Mouse (Mus musculus) CD4-positive, CD25-positive, alpha-beta regulatory T cell, adult 4 months (primary cell): ENCODE results near the gene Tmem30c. TPM values are rescaled to one million over a fixed set of nuclear protein-coding genes. Genes with fewer than 3 reads are reported as not detected.

ENCODE experiments used
- ATAC-seq: one replicate; pipeline ENCODE4 v1.8.0; 2017
- polyA plus RNA-seq, 2 experiments: library from polyadenylated mRNA; unstranded; fragments of 100-300 nt; shearing (Covaris generic); gene quantifications; one replicate each; pipeline ENCODE4 v1.2.1; 2017

Gene Tmem30c
- polyA plus RNA-seq, 2 experiments from 2014 or later = not detected

DNA sequence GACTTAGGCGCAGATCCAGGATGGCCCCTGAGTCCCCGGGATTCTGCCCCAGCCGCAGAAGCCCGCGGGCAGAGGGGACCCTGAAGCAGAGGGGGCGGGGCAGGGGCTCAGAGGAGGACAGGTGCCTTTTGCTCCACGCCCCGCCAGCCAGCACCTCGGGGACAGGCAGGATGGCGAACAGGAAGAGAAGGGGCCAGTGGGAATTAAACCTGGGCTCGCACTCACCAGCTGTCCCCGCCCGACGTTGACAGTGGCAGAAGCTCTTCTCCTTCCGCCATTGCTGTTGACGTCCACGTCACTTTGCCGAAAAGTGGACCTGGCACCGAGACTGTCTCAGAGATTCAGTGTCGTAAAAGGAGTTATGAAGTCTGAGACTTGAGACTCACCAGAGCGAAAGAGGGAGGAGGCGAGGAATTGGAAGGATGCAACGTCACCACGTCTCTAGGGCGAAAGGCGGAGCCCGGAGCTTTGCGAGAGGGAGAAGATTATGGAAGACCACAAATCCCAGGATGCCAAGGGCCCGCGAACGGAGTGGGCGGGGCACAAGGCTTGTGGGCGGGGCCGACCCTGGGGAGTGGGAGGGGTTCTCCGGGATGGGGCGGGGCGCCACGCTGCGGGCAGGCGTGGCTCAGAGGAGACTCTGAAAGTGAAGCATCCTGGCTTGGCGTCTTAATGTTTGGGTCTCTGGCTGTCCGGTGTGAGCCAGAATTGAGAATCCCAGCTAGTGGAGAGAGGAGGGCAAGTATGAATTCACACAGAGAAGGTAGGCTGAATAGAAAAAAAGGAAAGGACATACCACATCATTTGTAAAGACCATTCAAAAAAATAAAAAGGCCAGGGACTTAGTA, 61.4 kb downstream of the Tmem30c start, which contains the start of gene Tbc1d23:
TSS of gene Tbc1d23 (minus strand) at position 416 of the 848 bp plus-strand sequence.
- peak; percentile 94 for ATAC-seq

DNA sequence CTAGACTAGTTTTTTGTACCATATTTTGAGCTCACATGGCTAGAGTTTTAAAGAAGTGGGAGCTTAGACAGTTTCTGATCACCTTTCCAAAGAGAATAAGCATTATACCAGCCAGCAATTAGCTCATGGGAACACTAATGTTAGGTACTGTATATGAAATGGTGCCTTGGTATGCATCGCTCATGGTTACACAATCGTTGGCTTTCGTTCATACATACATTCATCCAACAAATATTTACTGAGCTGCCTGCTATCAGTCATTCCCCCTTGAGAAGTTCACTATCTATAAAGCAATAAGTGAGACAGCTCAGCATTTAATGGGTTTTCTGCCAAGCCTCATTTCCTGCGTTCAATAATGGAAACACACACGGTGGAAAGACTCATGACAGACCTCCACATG, 66.2 kb downstream of the Tmem30c start:
- ATAC-seq = no peak

DNA sequence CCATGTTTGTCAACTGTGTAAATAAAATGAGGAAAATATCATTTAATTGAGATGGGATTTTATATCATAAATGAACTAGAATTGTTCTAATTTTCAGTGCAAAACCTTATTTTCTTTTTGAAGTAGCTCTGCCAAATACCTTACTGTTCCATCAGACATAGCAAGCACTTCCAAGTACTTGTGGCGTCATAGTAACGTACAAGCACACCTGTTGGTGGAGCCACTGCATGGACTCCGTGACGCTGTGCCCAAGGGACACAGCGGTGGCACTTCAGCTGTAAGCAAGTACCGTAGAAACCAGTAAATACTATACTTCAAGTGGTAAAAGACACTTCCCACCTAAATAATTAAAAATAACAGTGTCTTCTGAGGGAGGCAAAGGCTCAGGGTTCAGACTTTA, 72.3 kb downstream of the Tmem30c start:
- no peak for ATAC-seq

Other genes starting within 250 kb of the Tmem30c start
- gene Tmem45a2, start 221.5 kb downstream of the Tmem30c start, polyA plus RNA-seq = not detected
- 10 to 100 TPM in 1 of 2 experiments, 1 to 10 TPM in 1; 8.8 to 12.1 TPM for gene Tomm70a, start 171.2 kb downstream of the Tmem30c start, polyA plus RNA-seq
- gene Nit2, start 125.5 kb downstream of the Tmem30c start, polyA plus RNA-seq = 10 to 100 TPM; 41.0 to 42.3 TPM
- 10 to 100 TPM; 26.1 to 26.7 TPM for gene Tbc1d23, start 61.4 kb downstream of the Tmem30c start, polyA plus RNA-seq
- 10 to 100 TPM; 14.2 to 14.9 TPM for gene Filip1l, start 60.2 kb upstream of the Tmem30c start, polyA plus RNA-seq